Mouse (Mus musculus) MEL (cell line): ENCODE data around the gene Zscan21. TPM values are rescaled to one million over a fixed set of nuclear protein-coding genes. Genes with fewer than 3 reads are reported as not detected.
A peak's percentile ranks its signal among the peaks of the same experiment; 100 is the strongest.

ENCODE experiments used
- DNase-seq: peaks from one replicate; pipeline ENCODE4 v3.0.0; 2011; ENCODE audit warnings: low read depth, low spot score
- H3K27ac ChIP-seq: 2 replicates; pipeline ENCODE4 v1.5.1; 2012; ENCODE audit warnings: low read depth, mild to moderate bottlenecking, control low read depth, low read length, moderate library complexity; ENCODE audit not compliant: control insufficient read depth
- H3K27me3 ChIP-seq, 2 experiments: fragments of 150-350 bp in 1 of 2; sonication (generic) in 1 of 2; 2 replicates each; pipeline ENCODE4 v1.6.1; 2012; ENCODE audit warnings: low read length in 2 of 2, mild to moderate bottlenecking in 2 of 2, improper control_type of control experiment in 1 of 2, moderate library complexity in 1 of 2; ENCODE audit not compliant: insufficient read depth in 2 of 2, control insufficient read depth in 1 of 2
- H3K36me3 ChIP-seq, 2 experiments: 2 replicates each; pipeline ENCODE4 v1.6.1; 2012 to 2014; ENCODE audit warnings: low read length in 2 of 2, improper control_type of control experiment in 1 of 2, inconsistent platforms in 1 of 2, mild to moderate bottlenecking in 1 of 2; ENCODE audit not compliant: insufficient read depth in 2 of 2, control insufficient read depth in 1 of 2
- H3K4me1 ChIP-seq, 2 experiments: fragments of 150-350 bp in 1 of 2; sonication (generic) in 1 of 2; 2 replicates each; pipeline ENCODE4 v1.6.1; 2012; ENCODE audit warnings: low read length in 2 of 2, improper control_type of control experiment in 1 of 2, mild to moderate bottlenecking in 1 of 2; ENCODE audit not compliant: insufficient read depth in 2 of 2, control insufficient read depth in 1 of 2
- H3K4me3 ChIP-seq, 2 experiments: fragments of 150-350 bp in 1 of 2; sonication (generic) in 1 of 2; 2 replicates each; pipeline ENCODE4 v1.5.1; 2012; ENCODE audit warnings: low read depth in 2 of 2, low read length in 2 of 2, mild to moderate bottlenecking in 2 of 2, moderate library complexity in 2 of 2, control low read depth in 1 of 2, improper control_type of control experiment in 1 of 2; ENCODE audit not compliant: control insufficient read depth in 1 of 2, insufficient read depth in 1 of 2
- H3K79me2 ChIP-seq: 2 replicates; pipeline ENCODE4 v1.6.1; 2012; ENCODE audit warnings: mild to moderate bottlenecking, low read length, moderate library complexity; ENCODE audit not compliant: control insufficient read depth, poor library complexity, insufficient read depth
- H3K9ac ChIP-seq: 2 replicates; pipeline ENCODE4 v1.6.1; 2012; ENCODE audit warnings: low read depth, mild to moderate bottlenecking, control low read depth, low read length, moderate library complexity; ENCODE audit not compliant: control insufficient read depth, poor library complexity, severe bottlenecking
- H3K9me3 ChIP-seq: fragments of 150-350 bp; sonication (generic); replicated peaks from 2 replicates; pipeline ENCODE4 v1.6.1; 2012; ENCODE audit warnings: mild to moderate bottlenecking, low read length, improper control_type of control experiment, moderate library complexity; ENCODE audit not compliant: insufficient read depth
- CHD2 ChIP-seq: IDR thresholded peaks from 2 replicates; pipeline ENCODE4 v1.6.1; 2011; ENCODE audit warnings: low read length, improper control_type of control experiment
- E2F4 ChIP-seq: IDR thresholded peaks from 2 replicates; pipeline ENCODE4 v1.6.1; 2011; ENCODE audit warnings: low read depth, low read length, improper control_type of control experiment, borderline replicate concordance
- ELF1 ChIP-seq: IDR thresholded peaks from 2 replicates; pipeline ENCODE4 v1.6.1; 2014; ENCODE audit warnings: low read depth, mild to moderate bottlenecking, inconsistent platforms, low read length, improper control_type of control experiment, moderate library complexity
- EP300 ChIP-seq, 2 experiments: IDR thresholded peaks; 2 replicates each; pipeline ENCODE4 v1.6.1; 2011; ENCODE audit warnings: improper control_type of control experiment in 2 of 2, low read length in 2 of 2, low read depth in 1 of 2, mild to moderate bottlenecking in 1 of 2
- ETS1 ChIP-seq: IDR thresholded peaks from 2 replicates; pipeline ENCODE4 v1.6.1; 2012; ENCODE audit warnings: low read depth, mild to moderate bottlenecking, inconsistent platforms, low read length, improper control_type of control experiment, moderate library complexity
- GATA1 ChIP-seq: IDR thresholded peaks from 2 replicates; pipeline ENCODE4 v1.6.1; 2011; ENCODE audit warnings: low read depth, low read length, improper control_type of control experiment
- MAFK ChIP-seq: IDR thresholded peaks from 2 replicates; pipeline ENCODE4 v1.6.1; 2011; ENCODE audit warnings: low read depth, mild to moderate bottlenecking, low read length, improper control_type of control experiment, borderline replicate concordance
- MAX ChIP-seq: IDR thresholded peaks from 2 replicates; pipeline ENCODE4 v1.6.1; 2011; ENCODE audit warnings: low read length, improper control_type of control experiment
- MEF2A ChIP-seq: IDR thresholded peaks from 2 replicates; pipeline ENCODE4 v1.6.1; 2014; ENCODE audit warnings: low read depth, mild to moderate bottlenecking, inconsistent platforms, low read length, improper control_type of control experiment; ENCODE audit not compliant: poor library complexity, insufficient replicate concordance, severe bottlenecking; ENCODE audit errors: extremely low read depth
- MYB ChIP-seq: IDR thresholded peaks from 2 replicates; pipeline ENCODE4 v1.6.1; 2011; ENCODE audit warnings: mild to moderate bottlenecking, low read depth, low read length, improper control_type of control experiment
- MYC ChIP-seq: IDR thresholded peaks from 2 replicates; pipeline ENCODE4 v1.6.1; 2011; ENCODE audit warnings: low read depth, mild to moderate bottlenecking, low read length, improper control_type of control experiment, moderate library complexity
- NELFE ChIP-seq: IDR thresholded peaks from 2 replicates; pipeline ENCODE4 v1.6.1; 2011; ENCODE audit warnings: low read depth, low read length, improper control_type of control experiment
- POLR2A ChIP-seq, 2 experiments: IDR thresholded peaks; 2 replicates each; pipeline ENCODE4 v1.6.1; 2011 to 2012; ENCODE audit warnings: low read length in 2 of 2, mild to moderate bottlenecking in 2 of 2, control low read depth in 1 of 2, improper control_type of control experiment in 1 of 2, low read depth in 1 of 2, moderate library complexity in 1 of 2; ENCODE audit not compliant: control insufficient read depth in 1 of 2, insufficient read depth in 1 of 2, poor library complexity in 1 of 2
- POLR2AphosphoS2 ChIP-seq: IDR thresholded peaks from 2 replicates; pipeline ENCODE4 v1.6.1; 2011; ENCODE audit warnings: low read length, improper control_type of control experiment
- RAD21 ChIP-seq: IDR thresholded peaks from 2 replicates; pipeline ENCODE4 v1.6.1; 2011; ENCODE audit warnings: mild to moderate bottlenecking, low read depth, low read length, improper control_type of control experiment
- SIN3A ChIP-seq: IDR thresholded peaks from 2 replicates; pipeline ENCODE4 v1.6.1; 2012; ENCODE audit warnings: low read length, improper control_type of control experiment, inconsistent platforms
- TAL1 ChIP-seq: IDR thresholded peaks from 2 replicates; pipeline ENCODE4 v1.6.1; 2012; ENCODE audit warnings: mild to moderate bottlenecking, inconsistent platforms, low read length, moderate library complexity, mixed read lengths
- TBP ChIP-seq: IDR thresholded peaks from 2 replicates; pipeline ENCODE4 v1.8.0; 2011; ENCODE audit warnings: low read depth, low read length, improper control_type of control experiment
- TCF12 ChIP-seq: IDR thresholded peaks from 2 replicates; pipeline ENCODE4 v1.6.1; 2014; ENCODE audit warnings: low read depth, mild to moderate bottlenecking, inconsistent platforms, low read length, improper control_type of control experiment, moderate library complexity
- USF2 ChIP-seq, 2 experiments: IDR thresholded peaks; 2 replicates each; pipeline ENCODE4 v1.6.1; 2011 to 2012; ENCODE audit warnings: improper control_type of control experiment in 2 of 2, low read length in 2 of 2, borderline replicate concordance in 1 of 2, inconsistent platforms in 1 of 2, low read depth in 1 of 2, mild to moderate bottlenecking in 1 of 2; ENCODE audit not compliant: insufficient read depth in 1 of 2
- polyA plus RNA-seq, 2 experiments: library from polyadenylated mRNA; stranded (reverse) in 1 of 2; unstranded in 1 of 2; fragments of >175 nt in 1 of 2; fragments of >200 nt in 1 of 2; gene quantifications; 2 replicates each; pipeline versions ENCODE4 v1.2.1 to v1.2.4; 2012; ENCODE audit warnings: low replicate concordance in 2 of 2, low read depth in 1 of 2; ENCODE audit not compliant: insufficient read length in 2 of 2, insufficient read depth in 1 of 2, missing spikeins in 1 of 2
- total RNA-seq: library from RNA; depleted of rRNA; stranded (reverse); fragments of 300-350 nt; gene quantifications from 2 replicates; pipeline ENCODE4 v1.2.3, GENCODE M21; 2012; rRNA removed

Zscan21 gene
- total and polyA plus RNA-seq, 3 experiments: 9.0 to 10.5 TPM; not detected in 1

DNA sequence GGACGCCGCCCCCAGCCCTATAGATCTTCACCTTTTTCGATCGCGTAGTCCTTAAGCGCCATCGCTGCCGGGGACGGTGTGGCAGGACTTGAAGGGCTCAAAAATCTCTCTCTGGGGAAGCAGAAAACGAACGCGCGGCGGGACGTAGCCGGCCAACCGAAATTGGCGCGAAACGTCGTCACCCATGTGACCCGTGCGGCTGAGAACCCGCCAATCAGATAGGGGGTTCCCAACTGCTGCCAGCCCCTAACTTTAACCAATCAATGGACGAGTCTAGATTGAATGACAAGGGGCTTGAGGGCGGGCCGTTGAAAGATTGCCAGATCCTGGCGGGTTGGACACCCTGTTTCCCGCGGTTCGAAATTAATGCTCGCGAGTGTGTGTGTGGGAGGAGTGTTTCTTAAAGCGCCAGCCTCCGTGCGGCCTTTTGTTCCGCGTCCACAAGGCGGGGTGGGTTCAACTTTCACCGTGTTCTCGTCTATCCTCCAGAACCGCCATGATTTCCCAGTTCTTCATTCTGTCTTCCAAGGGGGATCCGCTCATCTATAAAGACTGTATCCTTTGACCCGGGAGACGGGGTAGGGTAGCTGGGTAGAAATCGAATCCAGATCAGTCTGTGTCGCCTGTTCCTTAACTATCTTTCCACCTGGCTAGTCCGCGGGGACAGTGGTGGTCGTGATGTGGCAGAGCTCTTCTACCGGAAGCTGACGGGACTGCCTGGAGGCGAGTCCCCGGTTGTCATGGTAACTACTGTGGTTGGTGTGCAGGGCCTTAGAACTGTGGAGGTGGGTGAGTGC is 55.2 kb downstream of the Zscan21 start, which contains the start of the genes Ap4m1 and Mcm7 (continued):
- TF ChIP-seq RAD21: no peak
- peak; percentile 78 for TF ChIP-seq CHD2
- no peak for TF ChIP-seq MEF2A
- peak in 1 of 2 experiments; percentile 22; a peak in 1 of 4 replicates for TF ChIP-seq EP300 (IDR thresholded peaks at IDR 0.05; ENCODE audit: low read depth in 1 of 2, low read length in 2 of 2)
- TF ChIP-seq TAL1: no peak
- TF ChIP-seq ELF1: 0 out of 2 replicates have a peak, but pooled peaks have one; percentile 6
- peak; percentile 61; the same call in 1 of the 2 replicates for TF ChIP-seq MAX
- no peak for TF ChIP-seq MYB
- TF ChIP-seq, all 39 proteins: peak for 19

DNA sequence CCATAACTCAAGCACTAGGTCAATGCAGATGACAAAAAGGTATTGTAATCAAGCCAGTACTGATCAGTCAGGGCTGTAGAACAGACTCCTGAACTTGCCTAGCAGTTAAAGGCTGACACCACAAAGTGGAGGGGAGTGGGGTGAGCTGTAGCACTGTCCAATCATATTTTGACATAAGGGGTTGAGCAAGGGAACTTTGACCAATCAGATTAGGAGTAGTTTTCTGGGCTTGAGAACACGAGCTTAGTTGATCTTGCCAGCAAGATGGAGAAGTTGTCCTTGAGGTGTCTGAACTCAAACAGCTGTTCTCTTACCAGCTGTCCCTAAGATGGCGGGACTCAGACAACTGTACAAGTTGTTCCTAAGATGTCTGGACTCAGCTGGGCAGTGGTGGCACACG is 56.5 kb downstream of the Zscan21 start:
- H3K79me2 ChIP-seq: peaks cover 27% of the 10 kb centered on the region
- TF ChIP-seq ELF1 (no peak), NELFE (peak; percentile 26; the same call in 1 of the 2 replicates), TAL1 (no peak), MYB (no peak), EP300 (IDR thresholded peaks at IDR 0.05; ENCODE audit: low read depth in 1 of 2, low read length in 2 of 2) (no peak), POLR2AphosphoS2 (no peak), MYC (0 out of 2 replicates have a peak, but pooled peaks have one; percentile 45), TCF12 (0 out of 2 replicates have a peak, but pooled peaks have one; percentile 21), SIN3A (peak; percentile 84), MAX (peak; percentile 60; the same call in 1 of the 2 replicates), TBP (peak; percentile 76), MAFK (no peak), E2F4 (no peak), POLR2A (IDR thresholded peaks at IDR 0.05; ENCODE audit: control insufficient read depth in 1 of 2, insufficient read depth in 1 of 2, low read depth in 1 of 2, low read length in 2 of 2, poor library complexity in 1 of 2) (peak in 1 of 2 experiments; percentile 52; a peak in 2 of 4 replicates), GATA1 (no peak), ETS1 (peak; percentile 84), USF2 (IDR thresholded peaks at IDR 0.05; ENCODE audit: borderline replicate concordance in 1 of 2, insufficient read depth in 1 of 2, low read depth in 1 of 2, low read length in 2 of 2) (no peak)
- H3K27me3 ChIP-seq: no peaks in the 10 kb centered on the region
- H3K9ac ChIP-seq: 0 out of 2 replicates have a peak overlapping the region, but pooled peaks have one; percentile 81
- peaks cover 0 to 10% of the 10 kb centered on the region in 2 experiments; a peak in 2 of 4 replicates for H3K4me1 ChIP-seq
- DNase-seq: peak; percentile 91
- no peak overlapping the region for H3K4me3 ChIP-seq
- peaks cover 4 to 18% of the 10 kb centered on the region in 2 experiments for H3K36me3 ChIP-seq
- peak overlapping the region; percentile 95 for H3K27ac ChIP-seq
- no peaks in the 10 kb centered on the region for H3K9me3 ChIP-seq

Other genes with a start within 250 kb of the Zscan21 start
- gene Pilrb2, start 245.1 kb upstream of the Zscan21 start, total RNA-seq: 32.1 and 71.7 TPM in 2 replicates
- 10 to 100 TPM in 1 of 2 experiments, not detected in 1; 25.9 TPM for gene Pilrb2, start 245.1 kb upstream of the Zscan21 start, polyA plus RNA-seq
- gene Cyp3a13, start 195.3 kb upstream of the Zscan21 start, total RNA-seq: not detected in 2 replicates
- gene Cyp3a13, start 195.3 kb upstream of the Zscan21 start, polyA plus RNA-seq: not detected
- not detected in 2 replicates for gene Gjc3, start 153.8 kb upstream of the Zscan21 start, total RNA-seq
- gene Gjc3, start 153.8 kb upstream of the Zscan21 start, polyA plus RNA-seq: not detected
- gene Azgp1, start 135.4 kb upstream of the Zscan21 start, total RNA-seq: not detected in 2 replicates
- not detected for gene Azgp1, start 135.4 kb upstream of the Zscan21 start, polyA plus RNA-seq
- gene Smok3a, start 95.6 kb upstream of the Zscan21 start, total RNA-seq: not detected in 2 replicates
- gene Smok3a, start 95.6 kb upstream of the Zscan21 start, polyA plus RNA-seq: not detected
- not detected in 2 replicates for gene Smok3b, start 95.5 kb upstream of the Zscan21 start, total RNA-seq
- not detected for gene Smok3b, start 95.5 kb upstream of the Zscan21 start, polyA plus RNA-seq
- gene Smok3c, start 63.7 kb upstream of the Zscan21 start, total RNA-seq: not detected in 2 replicates
- gene Smok3c, start 63.7 kb upstream of the Zscan21 start, polyA plus RNA-seq: not detected
- 11.5 and 13.4 TPM in 2 replicates for gene Zkscan1, start 31.8 kb upstream of the Zscan21 start, total RNA-seq
- 10 to 100 TPM; 10.6 to 51.7 TPM for gene Zkscan1, start 31.8 kb upstream of the Zscan21 start, polyA plus RNA-seq
- gene Zfp113, start 38.8 kb downstream of the Zscan21 start, total RNA-seq: 5.4 and 6.9 TPM in 2 replicates
- gene Zfp113, start 38.8 kb downstream of the Zscan21 start, polyA plus RNA-seq: 1 to 10 TPM in 1 of 2 experiments, not detected in 1; 6.8 TPM
- 52.6 and 63.7 TPM in 2 replicates for gene Cops6, start 44.2 kb downstream of the Zscan21 start, total RNA-seq
- gene Cops6, start 44.2 kb downstream of the Zscan21 start, polyA plus RNA-seq: 100 to 1,000 TPM in 1 of 2 experiments, not detected in 1; 152 TPM
- 19.1 and 22.2 TPM in 2 replicates for gene Ap4m1, start 55.1 kb downstream of the Zscan21 start, total RNA-seq
- 10 to 100 TPM in 1 of 2 experiments, not detected in 1; 38.5 TPM for gene Ap4m1, start 55.1 kb downstream of the Zscan21 start, polyA plus RNA-seq
- gene Mcm7, start 55.5 kb downstream of the Zscan21 start, total RNA-seq: 202 TPM in 2 replicates
- gene Mcm7, start 55.5 kb downstream of the Zscan21 start, polyA plus RNA-seq: 100 to 1,000 TPM; 255 to 565 TPM
- gene Taf6, start 70.5 kb downstream of the Zscan21 start, total RNA-seq: 52.6 and 59.6 TPM in 2 replicates
- gene Taf6, start 70.5 kb downstream of the Zscan21 start, polyA plus RNA-seq: 10 to 100 TPM in 1 of 2 experiments, not detected in 1; 94.7 TPM
- 7.8 TPM in 2 replicates for gene Cnpy4, start 70.6 kb downstream of the Zscan21 start, total RNA-seq
- 10 to 100 TPM in 1 of 2 experiments, not detected in 1; 12.1 TPM for gene Cnpy4, start 70.6 kb downstream of the Zscan21 start, polyA plus RNA-seq
- 5.0 and 5.2 TPM in 2 replicates for gene Mblac1, start 77.4 kb downstream of the Zscan21 start, total RNA-seq
- 1 to 10 TPM in 1 of 2 experiments, not detected in 1; 5.7 TPM for gene Mblac1, start 77.4 kb downstream of the Zscan21 start, polyA plus RNA-seq
- not detected in 2 replicates for gene Nxpe5, start 109.0 kb downstream of the Zscan21 start, total RNA-seq
- not detected for gene Nxpe5, start 109.0 kb downstream of the Zscan21 start, polyA plus RNA-seq
- 45.7 and 51.5 TPM in 2 replicates for gene Lamtor4, start 138.6 kb downstream of the Zscan21 start, total RNA-seq
- 10 to 100 TPM in 1 of 2 experiments, not detected in 1; 59.0 TPM for gene Lamtor4, start 138.6 kb downstream of the Zscan21 start, polyA plus RNA-seq
- 27.8 and 35.6 TPM in 2 replicates for gene BC037034, start 147.1 kb downstream of the Zscan21 start, total RNA-seq
- 10 to 100 TPM in 1 of 2 experiments, not detected in 1; 59.1 TPM for gene BC037034, start 147.1 kb downstream of the Zscan21 start, polyA plus RNA-seq
- gene Gal3st4, start 155.9 kb downstream of the Zscan21 start, total RNA-seq: 0.15 and 0.16 TPM in 2 replicates
- under 1 TPM in 1 of 2 experiments, not detected in 1; 0.17 TPM for gene Gal3st4, start 155.9 kb downstream of the Zscan21 start, polyA plus RNA-seq
- gene Gm43720, start 163.1 kb downstream of the Zscan21 start, total RNA-seq: not detected in 2 replicates
- gene Gm43720, start 163.1 kb downstream of the Zscan21 start, polyA plus RNA-seq: not detected
- 0.04 TPM in 1 of 2 replicates, not detected in the other for gene Gpc2, start 163.1 kb downstream of the Zscan21 start, total RNA-seq
- not detected for gene Gpc2, start 163.1 kb downstream of the Zscan21 start, polyA plus RNA-seq
- gene Stag3, start 163.3 kb downstream of the Zscan21 start, total RNA-seq: not detected in 2 replicates
- under 1 TPM in 1 of 2 experiments, not detected in 1; 0.07 TPM for gene Stag3, start 163.3 kb downstream of the Zscan21 start, polyA plus RNA-seq
- not detected in 2 replicates for gene Pvrig, start 225.1 kb downstream of the Zscan21 start, total RNA-seq
- not detected for gene Pvrig, start 225.1 kb downstream of the Zscan21 start, polyA plus RNA-seq